Mouse (Mus musculus) liver, embryonic 12.5 days (tissue): Measurements from ENCODE around the gene Tmem165. TPM values are rescaled to one million over a fixed set of nuclear protein-coding genes. Genes with fewer than 3 reads are reported as not detected.

Experiments used
- ATAC-seq: fragments of 200-750 bp; cut with Nextera tagmentation; 2 replicates; pipeline ENCODE4 v1.8.0; 2017; ENCODE audit warnings: moderate number of reproducible peaks, mild to moderate bottlenecking, moderate library complexity
- H3K27ac ChIP-seq: fragments of 300-500 bp; sonication (generic); 2 replicates; pipeline ENCODE4 v1.5.1; 2016; ENCODE audit warnings: mild to moderate bottlenecking
- H3K27me3 ChIP-seq: fragments of 300-500 bp; sonication (generic); replicated peaks from 2 replicates; pipeline ENCODE4 v1.6.1; 2016; ENCODE audit warnings: mild to moderate bottlenecking, moderate library complexity
- H3K36me3 ChIP-seq: fragments of 300-500 bp; sonication (generic); 2 replicates; pipeline ENCODE4 v1.6.1; 2016; ENCODE audit warnings: mild to moderate bottlenecking, moderate library complexity
- H3K4me1 ChIP-seq: fragments of 300-500 bp; sonication (generic); 2 replicates; pipeline ENCODE4 v1.6.1; 2016
- H3K4me2 ChIP-seq: fragments of 300-500 bp; sonication (generic); 2 replicates; pipeline ENCODE4 v1.6.1; 2016; ENCODE audit warnings: mild to moderate bottlenecking, moderate library complexity
- H3K4me3 ChIP-seq: fragments of 300-500 bp; sonication (generic); 2 replicates; pipeline ENCODE4 v1.5.1; 2016; ENCODE audit warnings: mild to moderate bottlenecking, moderate library complexity
- H3K9ac ChIP-seq: fragments of 300-500 bp; sonication (generic); 2 replicates; pipeline ENCODE4 v1.6.1; 2016; ENCODE audit warnings: mild to moderate bottlenecking, moderate library complexity
- H3K9me3 ChIP-seq: fragments of 300-500 bp; sonication (generic); replicated peaks from 2 replicates; pipeline ENCODE4 v1.6.1; 2016; ENCODE audit warnings: mild to moderate bottlenecking, moderate library complexity
- WGBS: fragments of 180-500 bp; shearing (Covaris S2); methylation state at CpG from one replicate; pipeline ENCODE4 v1.1.7; 2016; ENCODE audit not compliant: insufficient replicate concordance; 5-methylcytosine and 5-hydroxymethylcytosine counted together
- polyA plus RNA-seq: library from polyadenylated mRNA; unstranded; fragments of >200 nt; fragmentation: Nextera tagmentation; extraction: Ambion mirVana; gene quantifications from 2 replicates; pipeline ENCODE4 v1.2.1, GENCODE M21; 2016

The Tmem165 gene
- 57.4 and 59.9 TPM in 2 replicates for polyA plus RNA-seq

DNA sequence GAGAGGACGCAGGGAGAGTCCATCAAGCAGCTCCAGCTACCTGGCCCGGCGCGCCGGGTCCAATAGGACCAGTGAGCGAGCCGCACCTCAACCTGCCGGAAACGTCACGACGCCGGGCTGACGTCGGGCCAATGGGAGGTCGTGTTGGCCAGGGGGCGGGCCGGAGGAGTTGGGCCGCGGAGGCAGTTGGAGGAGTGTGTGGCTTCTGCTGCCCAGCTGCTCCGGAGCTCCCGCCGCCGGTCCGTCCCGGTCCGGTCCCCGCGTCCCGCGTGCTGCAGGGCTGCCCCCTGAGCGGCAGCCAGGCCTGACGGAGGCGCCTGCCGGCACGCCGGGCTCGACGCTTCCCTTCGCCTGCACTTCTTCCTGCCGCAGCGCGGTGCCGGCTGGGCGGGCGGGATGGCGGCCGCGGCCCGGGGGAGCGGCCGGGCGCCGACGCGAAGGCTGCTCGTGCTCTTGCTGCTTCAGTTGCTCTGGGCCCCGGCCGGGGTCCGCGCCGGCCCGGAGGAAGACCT is at the start of gene Tmem165:
Gene Tmem165, plus strand, starts transcription at position 131 of the 512 bp plus-strand sequence.
- peaks cover 39% of the 10 kb centered on the region for H3K4me1 ChIP-seq
- peak within 1 kb of the TSS; percentile 91 for H3K4me3 ChIP-seq
- H3K9ac ChIP-seq, result peak within 1 kb of the TSS; percentile 89
- H3K9me3 ChIP-seq, result no peaks in the 10 kb centered on the region
- peak within 1 kb of the TSS; percentile 82 for H3K4me2 ChIP-seq
- WGBS, result 0% methylated on average over 40 of the region's 62 CpGs
- H3K27ac ChIP-seq, result peak within 1 kb of the TSS; percentile 89
- H3K36me3 ChIP-seq, result peaks cover 10% of the 10 kb centered on the region
- ATAC-seq, result peak; percentile 96
- no peaks in the 10 kb centered on the region for H3K27me3 ChIP-seq

- Histone ChIP-seq H3K9me3 (no peaks in the 10 kb centered on the region), H3K4me3 (no peak overlapping the region), H3K4me1 (peaks cover 31% of the 10 kb centered on the region), H3K27ac (no peak overlapping the region), H3K4me2 (no peak overlapping the region), H3K36me3 (no peaks in the 10 kb centered on the region), H3K27me3 (no peaks in the 10 kb centered on the region), H3K9ac (no peak overlapping the region)
- 77% methylated on average over 1 of the region's 1 CpGs for WGBS
- ATAC-seq, result no peak
Measured at GRCm38 (mm10) chr5:76135644-76136043, 48.0 kb upstream of the Tmem165 start.

DNA sequence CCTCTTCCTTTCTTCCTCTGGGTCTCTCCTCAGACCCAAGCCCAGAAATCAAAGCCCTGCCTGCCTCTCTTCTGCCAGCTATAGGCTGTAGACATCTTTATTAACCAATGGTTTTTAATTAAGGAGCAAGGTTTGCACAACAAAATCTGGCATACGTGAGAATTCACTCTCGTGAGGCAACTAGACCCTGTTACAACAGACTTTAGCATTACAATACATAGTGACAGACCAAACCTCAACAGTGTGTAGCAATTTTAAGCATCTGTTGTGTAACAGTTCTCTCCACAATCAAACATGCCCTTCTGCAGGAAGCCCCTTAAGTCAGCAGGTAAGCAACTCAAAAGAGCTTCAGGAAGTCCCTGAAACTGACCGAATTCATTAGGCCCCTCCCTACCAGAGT is 47.4 kb upstream of the Tmem165 start:
- no peak overlapping the region for H3K9ac ChIP-seq
- 78% methylated on average over 3 of the region's 3 CpGs for WGBS
- H3K36me3 ChIP-seq, result no peaks in the 10 kb centered on the region
- ATAC-seq, result no peak
- H3K4me3 ChIP-seq, result no peak overlapping the region
- H3K9me3 ChIP-seq, result no peaks in the 10 kb centered on the region
- H3K4me2 ChIP-seq, result no peak overlapping the region
- H3K27ac ChIP-seq, result no peak overlapping the region
- no peaks in the 10 kb centered on the region for H3K27me3 ChIP-seq
- H3K4me1 ChIP-seq, result peaks cover 34% of the 10 kb centered on the region

GRCm38 (mm10) chr5:76137586-76137985 is 46.1 kb upstream of the Tmem165 start:
- Histone ChIP-seq H3K4me3 (no peak overlapping the region), H3K4me2 (no peak overlapping the region), H3K27ac (no peak overlapping the region), H3K9me3 (no peaks in the 10 kb centered on the region), H3K27me3 (no peaks in the 10 kb centered on the region), H3K9ac (no peak overlapping the region), H3K4me1 (peaks cover 37% of the 10 kb centered on the region), H3K36me3 (no peaks in the 10 kb centered on the region)
- ATAC-seq, result no peak
- WGBS, result 84% methylated on average over 1 of the region's 1 CpGs

DNA sequence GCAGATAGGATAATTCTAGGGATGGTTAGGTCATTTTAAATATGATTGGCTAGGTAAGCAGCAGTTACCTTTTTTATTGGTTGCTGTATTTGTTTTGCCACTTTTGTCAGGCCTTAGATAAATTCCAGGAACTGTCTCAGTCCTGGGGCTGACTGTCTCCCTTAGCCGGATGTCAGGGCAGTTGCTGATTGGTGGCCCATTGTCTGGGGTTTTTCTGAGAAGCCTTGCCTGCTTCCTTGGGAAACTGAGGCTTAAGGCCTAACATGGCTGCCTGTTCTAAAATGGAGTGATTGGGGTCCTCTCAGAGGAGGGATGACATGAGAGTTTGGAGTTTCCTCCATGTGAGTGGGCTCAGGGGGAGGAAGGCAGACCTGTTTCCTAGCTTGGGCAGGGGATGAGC is 45.6 kb upstream of the Tmem165 start:
- no peak for ATAC-seq
- WGBS, result 33% methylated on average over 1 of the region's 1 CpGs
- H3K4me3 ChIP-seq, result no peak overlapping the region
- H3K27me3 ChIP-seq, result no peaks in the 10 kb centered on the region
- H3K36me3 ChIP-seq, result no peaks in the 10 kb centered on the region
- H3K4me2 ChIP-seq, result peak overlapping the region; percentile 3; the same call in 1 of the 2 replicates
- H3K4me1 ChIP-seq, result peaks cover 37% of the 10 kb centered on the region
- H3K9ac ChIP-seq, result no peak overlapping the region
- H3K27ac ChIP-seq, result no peak overlapping the region
- no peaks in the 10 kb centered on the region for H3K9me3 ChIP-seq

GRCm38 (mm10) chr5:76138512-76138911 is 45.2 kb upstream of the Tmem165 start:
- no peak overlapping the region for H3K27ac ChIP-seq
- no peaks in the 10 kb centered on the region for H3K36me3 ChIP-seq
- H3K4me3 ChIP-seq, result no peak overlapping the region
- no peak overlapping the region for H3K9ac ChIP-seq
- peaks cover 37% of the 10 kb centered on the region for H3K4me1 ChIP-seq
- peak overlapping the region; percentile 3; the same call in 1 of the 2 replicates for H3K4me2 ChIP-seq
- H3K9me3 ChIP-seq, result no peaks in the 10 kb centered on the region
- 64% methylated on average over 10 of the region's 10 CpGs for WGBS
- no peaks in the 10 kb centered on the region for H3K27me3 ChIP-seq
- ATAC-seq, result no peak

GRCm38 (mm10) chr5:76139171-76139671 is 44.5 kb upstream of the Tmem165 start:
- ATAC-seq, result no peak
- H3K27ac ChIP-seq, result no peak overlapping the region
- no peaks in the 10 kb centered on the region for H3K27me3 ChIP-seq
- peaks cover 37% of the 10 kb centered on the region for H3K4me1 ChIP-seq
- H3K9ac ChIP-seq, result peak overlapping the region; percentile 92; the same call in 1 of the 2 replicates
- peak overlapping the region; percentile 93 for H3K4me2 ChIP-seq
- no peaks in the 10 kb centered on the region for H3K36me3 ChIP-seq
- no peak overlapping the region for H3K4me3 ChIP-seq
- no peaks in the 10 kb centered on the region for H3K9me3 ChIP-seq
- 58% methylated on average over 7 of the region's 7 CpGs for WGBS

- peak; percentile 96 for ATAC-seq
- no peaks in the 10 kb centered on the region for H3K36me3 ChIP-seq
- H3K4me3 ChIP-seq, result peak within 1 kb of the TSS; percentile 87
- peak within 1 kb of the TSS; percentile 97 for H3K27ac ChIP-seq
- peak within 1 kb of the TSS; percentile 93 for H3K4me2 ChIP-seq
- no peaks in the 10 kb centered on the region for H3K9me3 ChIP-seq
- peaks cover 37% of the 10 kb centered on the region for H3K4me1 ChIP-seq
- no peaks in the 10 kb centered on the region for H3K27me3 ChIP-seq
- peak within 1 kb of the TSS; percentile 92 for H3K9ac ChIP-seq
- WGBS, result 2% methylated on average over 45 of the region's 69 CpGs
Measured at GRCm38 (mm10) chr5:76139808-76140729, 43.6 kb upstream of the Tmem165 start, which contains the start of gene Srd5a3. Gene Srd5a3, plus strand, starts transcription at chr5:76140271.

- peak; percentile 52 for ATAC-seq
- no peaks in the 10 kb centered on the region for H3K27me3 ChIP-seq
- peaks cover 37% of the 10 kb centered on the region for H3K4me1 ChIP-seq
- H3K27ac ChIP-seq, result peak overlapping the region; percentile 97
- H3K9ac ChIP-seq, result peak overlapping the region; percentile 92
- H3K9me3 ChIP-seq, result no peaks in the 10 kb centered on the region
- 6% methylated on average over 9 of the region's 9 CpGs for WGBS
- peak overlapping the region; percentile 87 for H3K4me3 ChIP-seq
- H3K36me3 ChIP-seq, result no peaks in the 10 kb centered on the region
- peak overlapping the region; percentile 93 for H3K4me2 ChIP-seq
Measured at GRCm38 (mm10) chr5:76140730-76141066, 43.0 kb upstream of the Tmem165 start.

GRCm38 (mm10) chr5:76143356-76143755 is 40.3 kb upstream of the Tmem165 start:
- Histone ChIP-seq H3K36me3 (no peaks in the 10 kb centered on the region), H3K27me3 (no peaks in the 10 kb centered on the region), H3K4me3 (no peak overlapping the region), H3K9ac (no peak overlapping the region), H3K27ac (no peak overlapping the region), H3K4me2 (no peak overlapping the region), H3K4me1 (peaks cover 28% of the 10 kb centered on the region), H3K9me3 (no peaks in the 10 kb centered on the region)
- ATAC-seq, result no peak
- 80% methylated on average over 4 of the region's 4 CpGs for WGBS

- Histone ChIP-seq H3K9ac (no peak overlapping the region), H3K4me2 (no peak overlapping the region), H3K9me3 (no peaks in the 10 kb centered on the region), H3K4me1 (peaks cover 7% of the 10 kb centered on the region; the same call in 1 of the 2 replicates), H3K27me3 (no peaks in the 10 kb centered on the region), H3K4me3 (no peak overlapping the region), H3K36me3 (peaks cover 18% of the 10 kb centered on the region), H3K27ac (no peak overlapping the region)
- peak; percentile 63 for ATAC-seq
- 78% methylated on average over 1 of the region's 1 CpGs for WGBS
Measured at GRCm38 (mm10) chr5:76146401-76146800, 37.3 kb upstream of the Tmem165 start.

DNA sequence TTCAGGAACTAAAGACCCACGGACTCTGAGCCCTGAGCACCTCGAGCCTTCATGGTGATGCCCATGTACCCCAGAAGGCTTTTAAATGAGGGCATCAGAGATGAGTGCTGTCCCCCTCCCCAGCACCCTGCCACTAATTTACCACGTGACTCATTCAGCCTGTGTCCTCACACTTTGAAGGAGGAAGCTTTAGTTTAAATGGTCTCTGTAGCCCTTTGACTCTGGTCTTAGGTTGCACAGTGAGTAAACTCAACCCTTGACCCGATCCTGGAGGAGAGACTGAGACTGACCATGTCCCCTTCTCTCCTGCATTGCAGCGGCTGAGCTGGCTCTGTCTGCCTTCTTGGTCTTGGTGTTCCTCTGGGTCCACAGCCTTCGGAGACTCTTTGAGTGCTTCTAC is 34.2 kb upstream of the Tmem165 start:
- Histone ChIP-seq H3K36me3 (peaks cover 25% of the 10 kb centered on the region), H3K4me2 (no peak overlapping the region), H3K27me3 (no peaks in the 10 kb centered on the region), H3K4me3 (no peak overlapping the region), H3K9me3 (no peaks in the 10 kb centered on the region), H3K27ac (no peak overlapping the region), H3K9ac (no peak overlapping the region), H3K4me1 (peaks cover 5% of the 10 kb centered on the region; the same call in 1 of the 2 replicates)
- 82% methylated on average over 6 of the region's 6 CpGs for WGBS
- no peak for ATAC-seq
